Mouse (Mus musculus) ES-E14 (cell line): ENCODE measurements at regions not wholly inside any gene's neighbourhood (a gene's known extent, or its start where the extent isn't known, plus 50 kb on each side); places are given as distances from the start of the nearest gene placed in this dataset.

Experiments used
- DNase-seq: peaks from one replicate; pipeline ENCODE4 v3.0.0-alpha.2; 2013; ENCODE audit warnings: low read depth, low spot score
- H3K27ac ChIP-seq: 2 replicates; pipeline ENCODE4 v1.5.1; 2012; ENCODE audit warnings: low read depth, mild to moderate bottlenecking, low read length, moderate library complexity, mixed read lengths; ENCODE audit not compliant: poor library complexity, insufficient read depth, severe bottlenecking
- H3K36me3 ChIP-seq: 2 replicates; pipeline ENCODE4 v1.6.1; 2012; ENCODE audit warnings: mild to moderate bottlenecking, low read length, moderate library complexity, mixed read lengths; ENCODE audit not compliant: control insufficient read depth, poor library complexity, insufficient read depth, severe bottlenecking
- H3K4me1 ChIP-seq, 2 experiments: fragments of 150-350 bp in 1 of 2; sonication (generic) in 1 of 2; 2 replicates each; pipeline ENCODE4 v1.6.1; 2012; ENCODE audit warnings: low read length in 2 of 2, mild to moderate bottlenecking in 1 of 2, mixed read lengths in 1 of 2; ENCODE audit not compliant: control insufficient read depth in 2 of 2, insufficient read depth in 2 of 2, poor library complexity in 1 of 2
- H3K4me3 ChIP-seq, 2 experiments: fragments of 150-350 bp in 1 of 2; sonication (generic) in 1 of 2; 2 replicates each; pipeline ENCODE4 v1.5.1; 2012; ENCODE audit warnings: low read length in 2 of 2, low read depth in 1 of 2, mild to moderate bottlenecking in 1 of 2, mixed read lengths in 1 of 2; ENCODE audit not compliant: insufficient read depth in 1 of 2, poor library complexity in 1 of 2, severe bottlenecking in 1 of 2
- H3K9ac ChIP-seq: 2 replicates; pipeline ENCODE4 v1.6.1; 2012; ENCODE audit warnings: low read depth, mild to moderate bottlenecking, low read length, mixed read lengths; ENCODE audit not compliant: poor library complexity, insufficient read depth, severe bottlenecking
- H3K9me3 ChIP-seq: fragments of 150-350 bp; sonication (generic); 2 replicates; pipeline ENCODE4 v1.6.1; 2012; ENCODE audit warnings: low read depth, mild to moderate bottlenecking, low read length; ENCODE audit not compliant: control insufficient read depth, insufficient read depth
- CHD2 ChIP-seq: IDR thresholded peaks from 2 replicates; pipeline ENCODE4 v1.6.1; 2014; ENCODE audit warnings: mild to moderate bottlenecking, low read depth, low read length, inconsistent platforms
- HCFC1 ChIP-seq: IDR thresholded peaks from 2 replicates; pipeline ENCODE4 v1.6.1; 2012; ENCODE audit warnings: low read length, inconsistent platforms, borderline replicate concordance; ENCODE audit not compliant: insufficient read depth
- MAFK ChIP-seq: IDR thresholded peaks from 2 replicates; pipeline ENCODE4 v1.6.1; 2014; ENCODE audit warnings: mild to moderate bottlenecking, low read depth, low read length, inconsistent platforms; ENCODE audit not compliant: insufficient read depth
- ZC3H11A ChIP-seq: IDR thresholded peaks from 2 replicates; pipeline ENCODE4 v1.6.1; 2012; ENCODE audit warnings: low read depth, mild to moderate bottlenecking, inconsistent platforms, low read length, borderline replicate concordance
- ZNF384 ChIP-seq: IDR thresholded peaks from 2 replicates; pipeline ENCODE4 v1.6.1; 2012; ENCODE audit warnings: low read depth, low read length, inconsistent platforms
- in situ Hi-C, 2 experiments: fragments of 600-800 bp; cut with MboI; formaldehyde crosslinking; loops; one replicate each; pipeline ENCODE4 v1.15.1; 2025; ENCODE audit warnings: low sequenced_read_pairs in 2 of 2, inconsistent platforms in 1 of 2; ENCODE audit not compliant: unreplicated experiment in 2 of 2

- no peaks in the 10 kb centered on the region for H3K36me3 ChIP-seq
- no peak overlapping the region for H3K4me3 ChIP-seq
- no peak overlapping the region for H3K27ac ChIP-seq
- H3K9ac ChIP-seq: no peak overlapping the region
- DNase-seq: no peak
- no peaks in the 10 kb centered on the region for H3K9me3 ChIP-seq
- in situ Hi-C loops: no loop called here
- TF ChIP-seq MAFK (no peak), CHD2 (no peak), HCFC1 (no peak), ZNF384 (no peak), ZC3H11A (no peak)
- no peaks in the 10 kb centered on the region for H3K4me1 ChIP-seq
Observed at GRCm38 (mm10) chr1:15990982-15991381, 102.1 kb downstream of the 4930444P10Rik start.

- Histone ChIP-seq H3K4me3 (no peak overlapping the region), H3K4me1 (no peaks in the 10 kb centered on the region), H3K36me3 (no peaks in the 10 kb centered on the region), H3K9ac (no peak overlapping the region), H3K27ac (no peak overlapping the region), H3K9me3 (no peaks in the 10 kb centered on the region)
- TF ChIP-seq MAFK (no peak), ZC3H11A (no peak), CHD2 (no peak), ZNF384 (no peak), HCFC1 (no peak)
- in situ Hi-C loops: no loop called here
- no peak for DNase-seq
Observed at GRCm38 (mm10) chr1:15985579-15985978, 107.5 kb downstream of the 4930444P10Rik start.

- no peaks in the 10 kb centered on the region for H3K9me3 ChIP-seq
- TF ChIP-seq MAFK (no peak), HCFC1 (no peak), ZNF384 (no peak), ZC3H11A (no peak), CHD2 (no peak)
- H3K9ac ChIP-seq: no peak overlapping the region
- H3K4me1 ChIP-seq: no peaks in the 10 kb centered on the region
- no peak overlapping the region for H3K27ac ChIP-seq
- no peak overlapping the region for H3K4me3 ChIP-seq
- H3K36me3 ChIP-seq: no peaks in the 10 kb centered on the region
- no peak for DNase-seq
- in situ Hi-C loops: no loop called here
Observed at GRCm38 (mm10) chr1:15979333-15979732, 113.8 kb downstream of the 4930444P10Rik start.

- DNase-seq: no peak
- Histone ChIP-seq H3K27ac (no peak overlapping the region), H3K4me1 (no peaks in the 10 kb centered on the region), H3K9me3 (no peaks in the 10 kb centered on the region), H3K4me3 (no peak overlapping the region), H3K36me3 (no peaks in the 10 kb centered on the region), H3K9ac (no peak overlapping the region)
- in situ Hi-C loops: no loop called here
- TF ChIP-seq HCFC1 (no peak), ZNF384 (no peak), MAFK (no peak), ZC3H11A (no peak), CHD2 (no peak)
Observed at GRCm38 (mm10) chr1:15959578-15959977, 133.5 kb downstream of the 4930444P10Rik start.

- no peaks in the 10 kb centered on the region for H3K4me1 ChIP-seq
Observed at GRCm38 (mm10) chr1:15958661-15959060, 134.5 kb downstream of the 4930444P10Rik start.

More at GRCm38 (mm10) chr1:15958661-15959060, 134.5 kb downstream of the 4930444P10Rik start:
- in situ Hi-C loops: no loop called here
- no peak overlapping the region for H3K4me3 ChIP-seq
- H3K36me3 ChIP-seq: no peaks in the 10 kb centered on the region
- TF ChIP-seq ZC3H11A: no peak
- no peak for TF ChIP-seq CHD2
- no peak for TF ChIP-seq MAFK
- DNase-seq: no peak
- H3K9me3 ChIP-seq: no peaks in the 10 kb centered on the region
- no peak overlapping the region for H3K27ac ChIP-seq
- no peak overlapping the region for H3K9ac ChIP-seq
